Mouse (Mus musculus) gastrocnemius, postnatal 10 days (tissue): Measurements from ENCODE around the gene Skint11. TPM values are rescaled to one million over a fixed set of nuclear protein-coding genes. Genes with fewer than 3 reads are reported as not detected.
"Not testable (repeated sequence)": the region's sequence is repeated elsewhere in the genome, so short reads cannot be mapped to it uniquely, and the experiment has no call there.

Experiments
- DNase-seq: peaks from one replicate; pipeline ENCODE4 v3.0.0; 2021; ENCODE audit warnings: mixed read lengths
- long read RNA-seq, 2 experiments: library from polyadenylated mRNA; stranded (forward); transcript quantifications; one replicate each; pipeline ENCODE4 v2.0.0; 2021
- total RNA-seq, 2 experiments: library from RNA; stranded (reverse); gene quantifications; 2 replicates each; pipeline ENCODE4 v1.2.3; 2021

Gene Skint11
- total RNA-seq = not detected
- long read RNA-seq, experiment 1 = 0 reads
- long read RNA-seq, experiment 2 = 0 reads

GRCm38 (mm10) chr4:114163084-114163483 is at the start of gene Skint11:
Gene Skint11 (plus strand): TSS chr4:114163384.
- DNase-seq = no peak

DNA sequence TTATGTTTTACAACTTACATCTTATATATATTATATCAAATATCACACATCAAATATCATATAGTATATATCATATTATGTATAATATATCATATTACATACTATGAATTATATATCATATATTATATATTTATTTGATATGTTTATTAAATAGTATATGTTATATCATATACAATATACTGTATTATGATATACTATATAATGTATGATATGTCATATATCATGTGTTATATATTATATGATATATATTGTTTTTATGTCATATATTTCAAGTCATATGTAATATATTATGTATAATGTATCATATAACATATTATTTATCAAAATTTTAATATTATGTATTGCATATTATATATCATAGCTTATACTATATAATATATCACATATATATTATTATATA is 2.0 kb upstream of the Skint11 start:
- no peak for DNase-seq

DNA sequence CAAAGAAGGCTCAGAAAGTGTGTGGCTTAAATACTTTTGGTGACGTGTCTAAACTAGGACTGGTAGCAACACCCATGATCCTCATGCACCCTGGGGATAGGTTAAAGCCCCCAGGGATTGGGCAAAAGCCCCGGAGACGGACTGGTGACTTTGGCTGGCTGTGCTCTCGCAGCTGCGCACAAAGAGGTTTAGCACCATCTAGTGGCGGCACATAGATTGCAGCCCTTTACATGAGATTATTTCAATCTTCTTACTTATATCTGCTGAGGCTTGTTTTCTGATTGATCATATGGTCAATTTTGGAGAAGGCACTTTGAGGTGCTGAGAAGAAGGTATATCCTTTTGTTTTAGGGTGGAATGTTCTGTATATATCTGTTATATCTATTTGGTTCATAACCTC is 9.7 kb downstream of the Skint11 start:
- DNase-seq = not testable (repeated sequence)

GRCm38 (mm10) chr4:114256906-114257305 is 93.7 kb downstream of the Skint11 start:
- not testable (repeated sequence) for DNase-seq

Other genes starting within 250 kb of the Skint11 start
- not detected for gene Skint5, start 163.9 kb upstream of the Skint11 start, total RNA-seq
- 1 to 10 TPM; 2.7 to 2.8 TPM for gene Trabd2b, start 243.3 kb downstream of the Skint11 start, total RNA-seq